Mouse (Mus musculus): ENCODE measurements at regions not wholly inside any gene's neighbourhood (a gene's known extent, or its start where the extent isn't known, plus 50 kb on each side); places are given as distances from the start of the nearest gene placed in this dataset.
"Not testable (repeated sequence)": the region's sequence is repeated elsewhere in the genome, so short reads cannot be mapped to it uniquely, and the experiment has no call there.

DNA sequence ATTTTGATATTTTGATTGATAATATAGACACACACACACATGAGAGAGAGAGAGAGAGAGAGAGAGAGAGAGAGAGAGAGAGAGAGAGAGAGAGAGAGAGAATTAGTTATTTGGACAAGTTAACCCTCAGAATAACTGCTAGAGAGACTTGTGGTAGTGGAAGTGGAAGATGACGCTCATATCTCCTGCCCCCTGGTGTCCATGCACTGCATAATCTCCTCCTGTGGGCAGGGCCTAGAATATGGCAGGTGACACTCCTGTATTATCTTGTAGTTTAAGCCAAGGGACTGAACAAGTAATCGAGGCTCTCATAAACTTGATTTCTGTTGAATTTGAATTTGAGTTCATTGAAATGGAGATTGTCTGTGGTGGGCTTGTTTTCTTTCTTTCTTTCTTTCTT, 663.5 kb upstream of the Olfr1507 start:
- not testable (repeated sequence) for DNase-seq (ENCODE audit: low read depth, low spot score)

DNA sequence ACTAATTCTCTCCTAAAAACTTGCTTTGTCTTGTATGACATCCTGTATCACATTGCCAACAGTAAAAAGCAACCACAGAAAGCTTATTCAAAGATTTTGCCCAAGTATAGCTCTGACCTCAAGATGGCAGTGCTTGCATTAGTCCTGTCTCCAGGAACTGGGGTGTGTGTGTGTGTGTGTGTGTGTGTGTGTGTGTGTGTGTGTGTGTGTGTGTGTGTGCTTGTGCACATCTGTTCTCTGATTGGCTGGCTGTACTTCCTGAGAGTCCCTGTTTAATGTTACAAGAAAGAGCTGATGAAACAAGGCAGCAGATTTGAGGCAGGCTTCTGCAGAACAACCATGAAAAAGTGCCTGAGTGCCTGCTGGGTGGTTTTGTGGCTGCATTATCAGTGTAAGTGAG, 639.2 kb upstream of the Olfr1507 start:
- DNase-seq (ENCODE audit: low read depth, low spot score) = not testable (repeated sequence)

DNA sequence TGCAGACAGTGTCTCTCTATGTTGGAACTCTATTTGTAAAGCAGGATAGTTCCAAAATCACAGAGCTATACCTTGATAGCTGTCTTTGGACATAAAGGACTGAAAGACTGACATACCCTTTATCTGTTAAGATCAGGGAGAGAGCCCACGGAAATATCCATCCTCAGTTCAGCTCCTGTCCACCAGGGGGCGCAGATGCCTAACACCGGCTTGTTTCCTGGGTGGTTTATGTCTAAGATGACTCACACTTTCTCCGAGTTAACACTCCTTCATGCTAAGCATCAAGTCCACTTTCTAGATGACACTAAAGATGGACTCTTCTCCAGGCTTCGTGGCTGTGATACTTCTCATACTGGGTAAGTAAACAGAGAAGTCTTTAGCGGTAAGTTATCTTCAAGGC, 636.8 kb upstream of the Olfr1507 start:
- peak; percentile 7 for DNase-seq (ENCODE audit: low read depth, low spot score)

DNA sequence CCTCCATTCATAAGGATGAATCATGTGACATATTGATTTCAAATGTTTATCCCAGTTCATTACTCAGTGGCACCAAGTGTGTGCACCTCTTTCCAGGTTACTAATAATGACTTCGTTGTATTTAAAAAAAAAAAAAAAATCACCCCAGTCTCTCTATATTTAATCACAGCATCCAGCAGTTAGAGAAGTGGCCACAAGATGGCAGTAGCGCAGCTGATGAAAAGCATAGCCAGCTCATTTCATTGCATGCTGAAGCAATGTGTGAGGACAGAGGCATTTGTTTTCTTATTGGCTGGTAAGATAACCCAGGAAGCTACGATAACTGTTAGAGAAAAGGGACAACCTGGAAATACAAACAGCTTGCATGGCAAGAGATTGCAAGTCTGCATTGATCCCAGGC, 626.2 kb upstream of the Olfr1507 start:
- DNase-seq (ENCODE audit: low read depth, low spot score) = not testable (repeated sequence)

DNA sequence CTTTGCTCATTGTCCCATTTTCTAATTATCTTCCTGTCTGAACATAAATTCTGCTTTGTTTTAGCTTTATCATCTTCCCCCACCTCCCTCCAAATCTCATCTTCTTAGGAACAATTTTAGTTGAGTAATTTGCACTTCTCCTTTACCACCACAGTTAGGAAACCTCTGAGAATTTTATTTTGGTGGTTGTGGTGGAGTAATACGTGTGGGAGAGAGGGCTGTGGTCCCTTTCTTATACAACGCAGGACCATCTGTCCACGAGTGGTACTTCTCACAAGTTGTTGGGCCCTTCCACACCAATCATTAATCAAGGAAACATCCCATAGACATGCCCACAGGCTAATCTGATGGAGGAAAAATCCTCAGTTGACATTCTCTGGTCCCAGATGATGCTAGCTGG, 614.2 kb upstream of the Olfr1507 start:
- DNase-seq (ENCODE audit: low read depth, low spot score) = not testable (repeated sequence)

DNA sequence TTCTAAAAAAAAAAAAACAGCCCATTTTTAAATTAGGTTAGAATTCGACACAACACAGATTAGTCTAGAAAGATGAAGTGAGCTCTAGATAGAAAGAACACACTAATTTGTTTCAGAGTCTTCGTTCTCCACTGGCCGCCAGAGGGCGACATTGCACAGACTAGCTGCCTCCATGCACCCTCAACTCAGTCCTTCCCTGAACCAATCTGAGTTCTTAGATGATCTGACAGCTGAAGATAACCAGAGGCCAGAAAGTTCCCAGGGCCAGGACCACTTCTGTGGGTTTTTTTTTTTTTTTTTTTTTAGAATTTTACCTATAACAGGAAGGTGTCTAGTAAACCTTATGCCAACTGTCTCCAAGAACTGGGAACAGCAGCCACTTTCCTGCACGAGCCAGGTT, 605.8 kb upstream of the Olfr1507 start:
- DNase-seq (ENCODE audit: low read depth, low spot score) = not testable (repeated sequence)

DNA sequence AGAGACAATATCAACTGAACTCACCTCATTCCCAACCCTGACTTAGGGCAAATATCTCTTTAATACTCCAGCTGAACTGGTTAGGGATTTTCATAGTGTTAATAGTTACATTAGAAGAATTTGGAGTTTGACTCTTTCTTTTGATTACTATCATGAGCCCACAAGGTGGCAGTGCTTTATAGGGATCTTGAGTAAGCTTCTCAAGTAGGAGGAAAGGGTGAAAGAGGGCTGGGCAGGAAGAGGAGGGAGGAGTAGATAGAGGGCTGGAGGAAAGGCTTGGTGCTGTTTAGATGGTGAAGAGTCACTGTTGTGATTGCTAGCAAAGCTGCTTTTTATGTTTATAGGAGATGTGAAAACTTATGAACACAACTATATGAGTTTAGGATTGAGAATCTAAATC, 595.4 kb upstream of the Olfr1507 start:
- DNase-seq (ENCODE audit: low read depth, low spot score) = not testable (repeated sequence)

DNA sequence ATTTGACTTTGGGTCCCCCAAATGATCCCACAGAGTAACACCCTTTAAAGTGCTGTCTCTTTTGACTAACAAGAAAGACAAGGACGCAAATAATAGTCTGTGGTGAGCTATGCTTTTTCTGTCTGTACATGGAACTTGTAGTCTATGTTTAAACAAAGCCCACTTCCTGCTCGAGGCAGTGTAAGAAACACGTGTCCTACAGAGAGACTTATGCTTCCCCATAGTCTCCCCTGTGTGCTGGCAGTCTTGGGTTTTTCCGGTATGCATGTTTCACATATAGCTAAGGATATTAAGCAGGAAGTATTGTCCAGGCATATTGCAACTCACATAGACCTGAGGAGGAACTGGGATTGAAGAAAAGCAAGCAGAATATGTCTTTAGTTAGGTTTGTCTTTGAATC, 586.3 kb upstream of the Olfr1507 start:
- DNase-seq (ENCODE audit: low read depth, low spot score) = not testable (repeated sequence)

DNA sequence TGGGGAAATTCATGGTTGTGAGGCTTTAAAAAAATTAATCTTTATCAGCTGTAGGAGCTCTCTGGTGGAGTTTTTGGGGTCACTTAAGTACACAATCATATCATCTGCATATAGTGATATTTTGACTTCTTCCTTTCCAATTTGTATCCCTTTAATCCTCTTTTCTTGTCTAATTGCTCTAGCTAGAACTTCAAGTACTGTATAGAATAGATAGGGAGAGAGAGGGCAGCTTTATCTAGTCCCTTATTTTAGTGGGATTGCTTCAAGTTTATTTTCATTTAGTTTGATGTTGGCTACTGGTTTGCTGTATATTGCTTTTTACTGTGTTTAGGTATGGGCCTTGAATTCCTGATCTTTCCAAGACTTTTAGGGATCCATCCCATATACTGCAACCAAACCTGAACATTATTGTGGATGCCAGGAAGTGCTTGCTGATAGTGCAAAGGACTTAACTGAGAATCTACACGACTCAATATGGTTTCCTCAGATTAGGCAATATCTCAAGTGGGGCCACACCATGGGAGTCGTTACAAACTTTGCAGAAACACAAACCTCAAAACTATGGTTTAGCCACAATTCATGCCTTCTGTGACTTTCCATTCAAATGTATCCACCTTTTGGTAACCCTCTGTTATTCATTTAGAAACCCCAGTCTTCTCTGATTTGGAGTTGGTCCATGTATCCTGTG, 585.6 kb upstream of the Olfr1507 start:
- not testable (repeated sequence) for DNase-seq (ENCODE audit: low read depth, low spot score)

DNA sequence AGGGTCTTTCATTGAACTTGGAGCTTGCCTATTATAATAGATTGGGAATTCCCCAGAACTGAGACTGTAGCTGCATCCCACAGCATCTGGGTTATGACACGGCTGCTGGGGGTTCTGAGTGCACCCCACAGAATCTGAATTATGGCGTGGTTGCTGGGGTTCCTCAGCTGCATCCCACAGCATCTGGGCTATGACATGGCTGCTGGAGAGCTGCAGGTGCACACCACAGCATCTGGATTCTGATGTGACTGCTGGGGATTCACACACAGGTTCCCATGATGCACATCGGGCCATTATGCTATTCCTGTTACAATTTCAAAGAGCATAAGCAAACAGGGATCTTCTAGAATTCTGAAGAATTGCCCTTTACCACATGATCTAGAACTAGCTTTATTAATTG, 585.0 kb upstream of the Olfr1507 start:
- DNase-seq (ENCODE audit: low read depth, low spot score) = not testable (repeated sequence)

DNA sequence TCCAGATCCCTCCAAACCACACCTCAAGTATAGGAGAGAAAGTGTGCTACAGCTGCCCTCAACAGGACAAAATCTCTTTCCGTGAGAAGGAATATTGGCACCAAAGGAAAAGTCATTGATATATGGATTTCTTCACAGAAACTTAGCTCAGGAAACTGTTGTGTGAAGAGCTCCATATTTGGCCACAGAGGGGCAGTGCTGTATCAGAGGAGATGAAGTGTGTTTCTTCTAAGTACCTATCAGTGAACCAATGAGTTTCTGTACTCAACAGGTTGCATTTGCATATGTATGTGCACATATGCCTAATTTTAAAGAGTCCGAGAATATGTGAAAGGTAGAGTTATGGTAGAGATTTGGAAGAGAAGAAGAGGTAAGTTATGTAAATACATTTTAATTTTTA, 580.4 kb upstream of the Olfr1507 start:
- not testable (repeated sequence) for DNase-seq (ENCODE audit: low read depth, low spot score)

DNA sequence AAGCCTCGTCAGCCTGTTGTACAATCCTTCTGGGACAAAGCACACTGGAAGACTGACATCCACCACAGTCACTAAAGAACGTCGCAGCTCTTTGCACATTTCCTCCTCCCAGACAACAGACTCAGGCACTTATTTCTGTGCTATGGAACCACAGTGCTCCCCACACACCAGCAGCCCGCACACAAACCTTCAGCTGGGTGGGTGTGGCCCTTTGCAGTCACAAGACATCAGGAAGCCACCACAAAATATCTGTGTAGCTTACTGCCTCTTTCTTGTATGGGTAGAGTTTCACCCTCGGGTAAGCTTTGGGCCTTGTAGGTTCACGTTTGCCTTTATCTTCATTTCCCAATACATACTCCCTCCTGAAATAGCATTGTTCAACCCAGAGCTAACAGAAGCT, 577.6 kb upstream of the Olfr1507 start:
- DNase-seq (ENCODE audit: low read depth, low spot score) = not testable (repeated sequence)

DNA sequence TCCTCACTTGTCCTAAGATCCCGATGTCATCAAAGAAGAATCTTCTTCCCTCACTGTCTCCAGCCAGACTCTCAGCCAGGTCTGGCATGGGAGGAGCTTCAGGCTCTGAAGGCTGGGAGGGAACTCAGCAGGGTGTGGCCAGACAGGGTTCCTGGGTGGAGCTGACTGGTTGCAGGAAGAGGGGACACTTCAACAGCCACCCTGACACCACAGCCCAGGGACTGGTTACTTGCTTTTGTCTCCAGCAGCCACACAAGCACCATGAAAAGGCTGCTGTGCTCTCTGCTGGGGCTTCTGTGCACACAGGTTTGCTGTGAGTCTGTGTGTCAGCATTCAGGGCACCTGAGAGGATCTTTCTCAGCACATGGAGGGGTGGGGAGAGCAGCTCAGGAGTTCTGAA, 577.0 kb upstream of the Olfr1507 start:
- not testable (repeated sequence) for DNase-seq (ENCODE audit: low read depth, low spot score)

DNA sequence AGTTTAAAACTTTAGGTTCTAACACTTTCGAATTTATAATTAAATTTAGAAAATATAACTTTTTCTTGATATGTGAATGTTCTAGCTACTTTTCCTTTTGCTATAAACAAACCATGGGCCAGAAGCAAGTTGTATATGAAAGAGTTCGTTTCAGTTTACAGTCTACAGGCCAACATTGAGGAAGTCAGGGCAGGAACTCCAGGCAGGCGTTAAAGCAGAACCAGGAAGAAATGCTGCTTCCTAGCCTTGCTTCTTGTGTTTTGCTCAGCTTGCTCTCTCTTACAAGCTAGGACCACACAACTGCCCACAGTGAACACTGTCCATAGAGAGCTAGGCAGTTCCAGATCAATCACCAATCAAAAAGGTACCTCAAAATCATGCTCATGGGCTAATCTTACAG, 558.9 kb upstream of the Olfr1507 start:
- DNase-seq (ENCODE audit: low read depth, low spot score) = not testable (repeated sequence)

DNA sequence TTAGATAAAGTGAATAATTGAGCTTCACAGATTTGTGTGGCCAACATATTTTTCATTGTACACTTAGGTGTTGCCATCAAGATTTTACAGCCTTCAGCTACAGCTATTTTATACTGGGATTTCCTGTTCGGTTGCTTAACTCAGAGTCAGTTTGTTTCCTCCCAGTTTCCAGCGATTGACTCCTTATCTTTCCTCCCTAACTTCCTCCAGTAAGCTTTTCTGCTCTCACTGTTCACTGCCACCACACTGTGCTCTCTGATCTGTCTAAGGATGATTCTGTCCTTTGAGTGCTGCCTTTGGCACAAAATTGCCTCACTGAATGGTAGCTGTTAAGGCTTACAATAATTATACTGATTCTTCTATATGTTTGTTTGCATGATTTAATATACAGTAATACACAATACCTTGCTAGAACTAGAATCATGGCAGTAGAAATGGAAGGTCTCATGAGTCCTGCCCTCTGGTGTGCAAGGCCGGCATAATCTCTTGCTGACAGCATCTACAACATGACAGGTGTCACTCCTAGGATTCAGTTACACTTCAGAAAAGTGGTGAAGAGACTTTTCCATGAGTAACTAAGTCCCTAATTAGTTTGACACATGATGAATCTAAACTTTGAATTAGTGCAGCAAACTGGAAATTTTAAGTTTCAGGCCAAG, 558.0 kb upstream of the Olfr1507 start:
- not testable (repeated sequence) for DNase-seq (ENCODE audit: low read depth, low spot score)

DNA sequence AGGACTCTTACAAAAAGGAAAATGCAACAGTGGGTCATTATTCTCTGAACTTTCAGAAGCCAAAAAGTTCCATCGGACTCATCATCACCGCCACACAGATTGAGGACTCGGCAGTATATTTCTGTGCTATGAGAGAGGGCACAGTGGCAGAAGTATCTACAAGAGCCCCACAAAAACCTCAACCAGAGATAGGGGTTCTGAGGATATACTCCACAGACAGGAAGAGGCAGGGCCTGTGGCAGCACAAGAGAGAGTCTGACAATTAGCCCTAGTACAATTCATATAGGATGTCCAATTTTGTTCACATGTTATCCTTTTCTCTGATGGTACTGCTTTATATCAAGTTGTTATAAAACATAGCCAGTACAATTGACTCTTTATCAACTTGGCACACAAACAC, 552.1 kb upstream of the Olfr1507 start:
- not testable (repeated sequence) for DNase-seq (ENCODE audit: low read depth, low spot score)

DNA sequence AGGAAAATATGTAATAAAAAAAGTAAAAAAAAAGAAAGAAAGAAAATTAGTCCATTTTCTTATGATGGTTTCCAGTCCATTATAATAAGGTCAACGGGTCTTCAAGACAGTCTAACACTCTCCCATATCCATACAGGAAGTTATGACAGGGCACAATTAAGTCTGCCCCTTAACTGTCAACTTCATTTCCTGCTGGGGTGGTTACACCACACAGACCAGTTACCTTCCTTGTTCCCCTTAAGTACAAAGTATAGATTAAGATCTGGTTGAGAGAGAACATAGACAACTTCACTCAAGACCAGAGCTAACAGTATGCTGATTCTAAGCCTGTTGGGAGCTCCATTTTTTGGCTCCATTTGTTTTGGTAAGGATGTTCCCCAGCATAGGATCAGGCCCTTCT, 551.4 kb upstream of the Olfr1507 start:
- DNase-seq (ENCODE audit: low read depth, low spot score) = not testable (repeated sequence)

DNA sequence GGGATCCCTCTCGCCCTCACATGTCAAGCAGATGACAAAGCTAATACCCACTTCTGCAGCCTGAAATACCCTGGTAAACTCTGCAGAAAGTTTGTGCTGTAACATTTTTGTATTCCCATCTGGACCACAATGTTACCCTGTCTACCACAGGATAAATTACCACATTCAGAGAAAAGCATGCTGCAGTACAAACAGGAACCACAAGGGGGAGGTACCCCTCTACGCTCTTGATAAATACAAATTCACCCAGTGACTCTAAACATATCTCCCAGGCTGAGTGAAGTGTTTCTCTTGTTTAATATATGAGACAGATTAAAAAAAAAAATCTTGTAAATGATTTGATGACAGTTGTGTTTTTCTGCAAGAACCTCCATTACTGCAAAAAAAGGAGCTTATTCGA, 549.8 kb upstream of the Olfr1507 start:
- DNase-seq (ENCODE audit: low read depth, low spot score) = peak; percentile 75

DNA sequence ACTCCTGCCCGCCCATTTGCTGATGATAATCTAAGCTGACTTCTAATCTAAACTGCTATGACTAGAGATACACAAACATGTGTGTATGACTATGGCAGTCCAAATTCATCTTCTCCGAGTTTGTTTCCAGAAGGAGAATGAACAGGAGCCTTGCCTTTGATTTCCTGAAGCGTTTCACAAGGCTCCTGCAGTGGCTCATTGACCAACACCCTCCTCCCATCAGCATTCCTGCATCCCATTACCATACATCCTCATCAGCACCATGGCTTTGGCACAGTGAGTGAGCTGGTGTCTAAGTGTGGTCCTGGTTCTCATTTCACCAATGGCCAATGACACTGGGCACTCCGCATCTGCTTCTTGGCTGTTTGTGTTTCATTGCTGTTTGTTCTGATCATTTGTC, 548.6 kb upstream of the Olfr1507 start:
- peak; percentile 77 for DNase-seq (ENCODE audit: low read depth, low spot score)

DNA sequence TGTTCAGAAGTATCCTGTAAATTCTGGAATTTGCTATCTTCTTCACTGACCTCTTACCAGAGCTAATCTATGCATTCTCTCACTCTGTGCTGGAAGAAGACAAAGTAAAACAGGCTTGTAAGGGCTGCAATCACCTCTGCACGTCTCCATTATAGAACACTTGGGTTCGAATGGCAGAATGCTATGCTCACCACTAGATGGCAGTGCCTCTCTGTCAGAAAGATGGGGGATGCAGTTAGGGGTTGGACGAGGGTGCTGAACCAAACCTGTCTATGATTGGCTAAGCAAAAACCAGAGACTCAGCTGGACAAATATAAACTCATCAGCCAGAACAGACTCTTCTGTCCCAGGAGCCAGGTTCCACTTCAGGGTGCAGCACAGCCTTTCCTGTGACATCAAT, 546.5 kb upstream of the Olfr1507 start:
- DNase-seq (ENCODE audit: low read depth, low spot score) = peak; percentile 70

DNA sequence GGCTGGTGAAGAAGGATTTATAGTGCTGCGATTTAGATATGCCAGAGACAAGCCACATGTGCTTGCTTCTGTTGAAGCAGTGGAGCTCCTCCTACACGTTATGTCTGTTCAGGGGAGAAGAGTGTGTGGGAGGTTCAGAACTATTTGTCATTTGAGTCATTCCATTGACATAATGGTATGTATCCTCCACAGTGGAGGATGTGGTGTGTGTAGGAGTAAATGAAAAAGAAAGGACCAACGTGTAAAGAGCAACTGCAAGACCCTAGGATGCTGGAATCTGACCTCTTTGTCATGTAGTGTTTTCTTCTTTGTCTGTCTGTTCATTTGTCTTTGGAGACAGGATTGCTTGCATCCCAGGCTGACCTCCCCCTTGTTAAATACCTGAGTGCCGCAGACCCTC, 543.9 kb upstream of the Olfr1507 start:
- DNase-seq (ENCODE audit: low read depth, low spot score) = peak; percentile 97

DNA sequence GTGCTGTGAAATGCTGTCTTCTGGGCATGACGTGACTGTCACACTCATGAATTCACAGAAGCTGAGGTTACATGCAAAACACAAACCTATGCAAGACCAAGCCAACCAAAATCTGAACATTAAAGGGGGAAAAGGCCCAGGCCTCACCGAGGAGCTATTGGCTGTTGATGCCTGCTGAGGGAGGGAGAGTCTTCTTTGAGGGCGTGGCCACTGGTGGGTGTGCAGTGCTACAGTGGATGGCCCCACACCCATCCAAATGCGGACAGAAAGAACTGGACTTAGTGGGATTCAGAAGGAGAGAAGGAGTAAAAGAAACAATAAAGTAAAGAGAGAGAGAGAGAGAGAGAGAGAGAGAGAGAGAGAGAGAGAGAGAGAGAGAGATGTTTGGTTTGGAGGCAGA, 539.4 kb upstream of the Olfr1507 start:
- not testable (repeated sequence) for DNase-seq (ENCODE audit: low read depth, low spot score)

DNA sequence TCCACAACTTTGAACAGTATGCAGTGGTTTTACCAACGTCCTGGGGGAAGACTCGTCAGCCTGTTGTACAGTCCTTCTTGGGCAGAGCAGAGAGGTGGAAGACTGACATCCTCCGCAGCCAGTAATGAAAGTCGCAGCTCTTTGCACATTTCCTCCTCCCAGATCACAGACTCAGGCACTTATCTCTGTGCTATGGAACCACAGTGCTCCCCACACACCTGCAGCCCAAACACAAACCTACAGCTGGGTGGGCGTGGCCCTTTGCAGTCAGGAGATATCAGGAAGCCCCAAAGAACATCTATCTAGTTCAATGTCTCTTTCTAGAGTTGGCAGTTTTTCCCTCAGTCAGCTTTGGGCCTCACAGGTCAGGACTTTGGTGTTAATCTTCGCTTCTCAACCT, 537.7 kb upstream of the Olfr1507 start:
- not testable (repeated sequence) for DNase-seq (ENCODE audit: low read depth, low spot score)
